In genomic region chr2:33169445-33169844, GRCm38 (mm10) we compare ENCODE assay signal across 15 mouse cellular contexts.
"Had no signal": no experiment of that assay in that cellular context is flagged by ENCODE, and none has a peak within 500 bp of the region (broad histone marks: within the 10 kb centered on the region; RNA-seq: fewer than 3 reads in every experiment).

No protein-coding gene starts in this region.

- H3K9ac ChIP-seq: limb, embryonic 15.5 days; liver, embryonic 12.5 days; lung, embryonic 14.5 days; neural tube, embryonic 15.5 days; stomach, embryonic 15.5 days had no signal

- DNase-seq: kidney, adult 8-10 months; kidney, postnatal 14 days; lung, embryonic 14.5 days; lung, postnatal 10 days; lung, postnatal 4 days; midbrain, embryonic 14.5 days; spleen, adult 18-20 months; thymus, postnatal 36 days had no signal

- H3K4me1 ChIP-seq: liver, embryonic 12.5 days had no signal

- H3K9me3 ChIP-seq: limb, embryonic 15.5 days; liver, embryonic 12.5 days; midbrain, embryonic 10.5 days; neural tube, embryonic 15.5 days; stomach, embryonic 15.5 days had no signal

- H3K4me2 ChIP-seq: limb, embryonic 15.5 days; liver, embryonic 12.5 days; lung, embryonic 14.5 days; neural tube, embryonic 15.5 days; stomach, embryonic 15.5 days had no signal

- H3K27ac ChIP-seq: left cerebral cortex, adult 2 months; limb, embryonic 15.5 days; liver, embryonic 12.5 days; midbrain, embryonic 10.5 days; neural tube, embryonic 15.5 days; stomach, embryonic 15.5 days had no signal

- ATAC-seq: liver, embryonic 12.5 days had no signal

- H3K36me3 ChIP-seq: liver, embryonic 12.5 days; stomach, embryonic 15.5 days had no signal

- H3K4me3 ChIP-seq: left cerebral cortex, adult 2 months; limb, embryonic 15.5 days; liver, embryonic 12.5 days; midbrain, embryonic 10.5 days; myocyte; neural tube, embryonic 15.5 days; stomach, embryonic 15.5 days had no signal

- H3K27me3 ChIP-seq: limb, embryonic 15.5 days; liver, embryonic 12.5 days; neural tube, embryonic 15.5 days; stomach, embryonic 15.5 days had no signal
